ENCODE assay signal across 9 mouse cellular contexts in the genomic region with DNA sequence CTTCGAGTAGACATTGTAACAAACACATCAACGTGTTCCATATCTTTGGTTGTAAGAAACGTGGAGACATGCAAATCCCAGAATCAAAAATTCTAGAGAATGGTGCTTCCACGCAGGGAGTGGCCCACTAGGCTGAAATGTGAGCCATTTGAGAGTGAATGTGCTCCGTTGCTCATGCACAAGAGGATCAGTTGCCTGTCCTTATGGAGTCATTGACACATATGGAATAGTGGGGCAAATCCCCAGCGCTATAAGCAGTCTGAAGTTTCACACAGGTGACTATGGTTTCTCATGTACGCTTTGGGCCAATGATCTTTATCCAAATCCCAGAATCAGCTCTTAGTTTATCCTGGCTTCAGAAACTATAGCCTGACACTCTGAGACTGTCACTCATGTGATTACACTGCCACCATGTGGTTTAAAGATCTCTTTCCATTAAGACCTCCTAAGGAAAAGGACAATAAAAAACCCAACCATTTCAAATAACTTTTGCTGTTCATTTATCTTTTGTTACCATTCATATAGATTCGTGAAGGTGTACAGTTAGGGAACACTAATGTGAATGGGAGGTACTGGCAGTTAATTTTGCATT.
DNase-seq lines count a peak whose midpoint lies in the region; ATAC-seq and TF ChIP-seq lines count a peak whose summit lies in the region.
"Had no signal": no experiment of that assay in that cellular context is flagged by ENCODE, and none has a peak within 500 bp of the region (broad histone marks: within the 10 kb centered on the region; RNA-seq: fewer than 3 reads in every experiment).

No protein-coding gene starts in this region.

- no peaks in the 10 kb centered on the region for H3K79me2 ChIP-seq in MEL (ENCODE audit: control insufficient read depth, insufficient read depth, low read length, poor library complexity)

- H3K9me3 ChIP-seq in MEL (replicated peaks; ENCODE audit: insufficient read depth, low read length), result no peaks in the 10 kb centered on the region
- H3K9me3 ChIP-seq in midbrain, embryonic 10.5 days (replicated peaks), result no peaks in the 10 kb centered on the region
- H3K9me3 ChIP-seq: heart, embryonic 15.5 days; stomach, embryonic 15.5 days had no signal

- no peak for TF ChIP-seq EP300 in MEL (IDR thresholded peaks at IDR 0.05; ENCODE audit: low read depth in 1 of 2, low read length in 2 of 2)

- no peaks in the 10 kb centered on the region for H3K36me3 ChIP-seq in MEL (ENCODE audit: control insufficient read depth in 1 of 2, insufficient read depth in 2 of 2, low read length in 2 of 2)
- no peaks in the 10 kb centered on the region for H3K36me3 ChIP-seq in midbrain, embryonic 10.5 days
- H3K36me3 ChIP-seq: heart, embryonic 15.5 days; stomach, embryonic 15.5 days had no signal

- H3K9ac ChIP-seq in MEL (ENCODE audit: control insufficient read depth, low read depth, low read length, poor library complexity, severe bottlenecking), result no peak overlapping the region
- H3K9ac ChIP-seq: heart, embryonic 15.5 days; stomach, embryonic 15.5 days had no signal

- no peak overlapping the region for H3K4me3 ChIP-seq in MEL (ENCODE audit: control insufficient read depth in 1 of 2, insufficient read depth in 1 of 2, low read depth in 2 of 2, low read length in 2 of 2)
- no peak overlapping the region for H3K4me3 ChIP-seq in midbrain, embryonic 10.5 days
- H3K4me3 ChIP-seq: heart, embryonic 15.5 days; stomach, embryonic 15.5 days had no signal

- no peak for ATAC-seq in granulocyte monocyte progenitor cell, adult 5-6 weeks (replicated peaks; ENCODE audit: poor library complexity, severe bottlenecking)

- TF ChIP-seq POLR2A in MEL (IDR thresholded peaks at IDR 0.05; ENCODE audit: control insufficient read depth in 1 of 2, insufficient read depth in 1 of 2, low read depth in 1 of 2, low read length in 2 of 2, poor library complexity in 1 of 2), result no peak

- peak; percentile 11 for TF ChIP-seq RAD21 in MEL (IDR thresholded peaks at IDR 0.05; ENCODE audit: low read depth, low read length)

- no peak overlapping the region for H3K27ac ChIP-seq in MEL (ENCODE audit: control insufficient read depth, low read depth, low read length)
- H3K27ac ChIP-seq in midbrain, embryonic 10.5 days (replicated peaks), result no peak overlapping the region
- H3K27ac ChIP-seq: heart, embryonic 15.5 days; stomach, embryonic 15.5 days had no signal

- 63% methylated on average over 8 of the region's 8 CpGs for WGBS in midbrain, embryonic 10.5 days

- peak; percentile 8 to 16 for DNase-seq in kidney, postnatal 36 days
- DNase-seq in kidney, adult 18-20 months, result no peak
- no peak for DNase-seq in MEL (ENCODE audit: low read depth, low spot score)
- peak; percentile 61 for DNase-seq in brain, embryonic 18.5 days (ENCODE audit: low read depth, low spot score)
- DNase-seq in midbrain, embryonic 10.5 days (ENCODE audit: low spot score), result peak; percentile 14
- DNase-seq in urinary bladder, postnatal 25 days (ENCODE audit: low spot score), result no peak

- peak in 1 of 3 experiments; percentile 7; a peak in 1 of 6 replicates for TF ChIP-seq CTCF in MEL (IDR thresholded peaks at IDR 0.05 in 2 of 3, conservative IDR thresholded peaks at IDR 0.05 in 1 of 3; ENCODE audit: control insufficient read depth in 1 of 3, insufficient read depth in 1 of 3, low read depth in 2 of 3, low read length in 3 of 3, poor library complexity in 1 of 3, severe bottlenecking in 1 of 3)

- H3K27me3 ChIP-seq in MEL (ENCODE audit: control insufficient read depth in 1 of 2, insufficient read depth in 2 of 2, low read length in 2 of 2), result no peaks in the 10 kb centered on the region
- H3K27me3 ChIP-seq in midbrain, embryonic 10.5 days (ENCODE audit: low read depth, poor library complexity, severe bottlenecking), result no peaks in the 10 kb centered on the region; the same call in 1 of the 2 replicates
- H3K27me3 ChIP-seq: stomach, embryonic 15.5 days had no signal

- no peaks in the 10 kb centered on the region for H3K4me1 ChIP-seq in MEL (ENCODE audit: control insufficient read depth in 1 of 2, insufficient read depth in 2 of 2, low read length in 2 of 2)
- H3K4me1 ChIP-seq in midbrain, embryonic 10.5 days, result no peaks in the 10 kb centered on the region
- H3K4me1 ChIP-seq: heart, embryonic 15.5 days; stomach, embryonic 15.5 days had no signal

TF ChIP-seq in MEL, 35 proteins besides CTCF, POLR2A, EP300 and RAD21:
- TF ChIP-seq RCOR1 (IDR thresholded peaks at IDR 0.05; ENCODE audit: low read depth, low read length) (no peak), TAL1 (IDR thresholded peaks at IDR 0.05; ENCODE audit: low read length) (no peak), MAFK (IDR thresholded peaks at IDR 0.05; ENCODE audit: borderline replicate concordance, low read depth, low read length) (no peak), JUND (IDR thresholded peaks at IDR 0.05; ENCODE audit: low read depth, low read length) (no peak), TBP (IDR thresholded peaks at IDR 0.05; ENCODE audit: low read depth, low read length) (no peak), ELF1 (IDR thresholded peaks at IDR 0.05; ENCODE audit: low read depth, low read length) (no peak), POLR2AphosphoS5 (IDR thresholded peaks at IDR 0.05; ENCODE audit: borderline replicate concordance, low read depth, low read length) (no peak)

Comparison
In these comparisons a context has a peak if more than half of its experiments do, and no peak if none do; other contexts are left out.
1. DNase-seq: peak in kidney, postnatal 36 days (2 of 2), brain, embryonic 18.5 days (single experiment) and midbrain, embryonic 10.5 days (single experiment); none in kidney, adult 18-20 months (single experiment), MEL (single experiment) and urinary bladder, postnatal 25 days (single experiment).